Mouse (Mus musculus) ES-Bruce4 (cell line): Measurements from ENCODE around the gene Maml3.

Source experiments
- CTCF ChIP-seq: IDR thresholded peaks from one replicate; pipeline ENCODE4 v1.8.1; 2011; ENCODE audit warnings: low read depth, low read length
- EP300 ChIP-seq: IDR thresholded peaks from 2 replicates; pipeline ENCODE4 v1.6.1; 2011; ENCODE audit warnings: low read depth, low read length; ENCODE audit not compliant: insufficient read depth
- POLR2A ChIP-seq: IDR thresholded peaks from one replicate; pipeline ENCODE4 v1.8.1; 2011; ENCODE audit warnings: low read length; ENCODE audit not compliant: insufficient read depth

DNA sequence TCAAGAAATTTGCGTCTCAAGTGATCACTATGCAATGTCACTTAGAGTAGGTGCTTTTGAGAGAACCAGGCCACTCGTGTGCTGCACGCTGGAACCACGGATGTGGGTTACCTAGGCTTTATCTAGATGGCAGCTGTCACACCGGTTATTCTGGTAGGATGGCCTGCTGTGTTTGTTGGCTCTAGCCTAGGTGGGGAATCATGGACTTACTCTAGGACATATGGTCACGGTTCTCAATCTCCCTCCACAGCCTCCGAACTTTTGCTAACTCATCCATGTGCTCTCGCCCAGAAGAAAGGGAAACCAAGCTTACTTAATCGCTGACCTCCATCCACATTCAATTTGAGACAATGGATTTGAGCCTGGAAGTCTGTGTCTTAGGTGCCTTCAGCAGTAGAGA, 280.4 kb downstream of the Maml3 start:
- no peak for TF ChIP-seq CTCF
- no peak for TF ChIP-seq EP300
- no peak for TF ChIP-seq POLR2A
